Mouse (Mus musculus): ENCODE results near the gene Ppif.
A peak's percentile ranks its signal among the peaks of the same experiment; 100 is the strongest.

Ppif gene

GRCm38 (mm10) chr14:25696356-25696755, 2.4 kb downstream of the Ppif start:
- no peak for DNase-seq

- DNase-seq: peak; percentile 59
Observed at GRCm38 (mm10) chr14:25701986-25702385, 8.0 kb downstream of the Ppif start.

GRCm38 (mm10) chr14:25707691-25708181, 13.8 kb downstream of the Ppif start:
- DNase-seq: peak; percentile 73

- DNase-seq: no peak
Observed at GRCm38 (mm10) chr14:25708451-25708850, 14.5 kb downstream of the Ppif start.

GRCm38 (mm10) chr14:25708917-25709316, 15.0 kb downstream of the Ppif start:
- no peak for DNase-seq

- DNase-seq: no peak
Observed at GRCm38 (mm10) chr14:25710073-25710472, 16.1 kb downstream of the Ppif start.

- DNase-seq: no peak
Observed at GRCm38 (mm10) chr14:25710681-25711080, 16.7 kb downstream of the Ppif start.

GRCm38 (mm10) chr14:25711177-25711576, 17.2 kb downstream of the Ppif start:
- DNase-seq: no peak

GRCm38 (mm10) chr14:25711602-25712001, 17.6 kb downstream of the Ppif start:
- DNase-seq: no peak

- peak; percentile 60 for DNase-seq
Observed at GRCm38 (mm10) chr14:25713443-25713842, 19.5 kb downstream of the Ppif start.

GRCm38 (mm10) chr14:25716528-25716927, 22.6 kb downstream of the Ppif start:
- no peak for DNase-seq

GRCm38 (mm10) chr14:25717718-25718117, 23.8 kb downstream of the Ppif start:
- DNase-seq: no peak

GRCm38 (mm10) chr14:25718471-25718870, 24.5 kb downstream of the Ppif start:
- DNase-seq: peak; percentile 87

- peak; percentile 97 for DNase-seq
Observed at GRCm38 (mm10) chr14:25719371-25719770, 25.4 kb downstream of the Ppif start.

GRCm38 (mm10) chr14:25720962-25721707, 27.2 kb downstream of the Ppif start:
- peak; percentile 62 for DNase-seq

GRCm38 (mm10) chr14:25725032-25725497, 31.1 kb downstream of the Ppif start:
- DNase-seq: no peak

- no peak for DNase-seq
Observed at GRCm38 (mm10) chr14:25725690-25726089, 31.7 kb downstream of the Ppif start.

GRCm38 (mm10) chr14:25726226-25727148, 32.5 kb downstream of the Ppif start:
- peak; percentile 81 for DNase-seq

- DNase-seq: no peak
Observed at GRCm38 (mm10) chr14:25727149-25727510, 33.2 kb downstream of the Ppif start.

GRCm38 (mm10) chr14:25734736-25735716, 41.1 kb downstream of the Ppif start:
- no peak for DNase-seq

GRCm38 (mm10) chr14:25736140-25736539, 42.2 kb downstream of the Ppif start:
- no peak for DNase-seq

GRCm38 (mm10) chr14:25736589-25736988, 42.6 kb downstream of the Ppif start:
- no peak for DNase-seq

Data from thymus, postnatal 14 days (tissue).